Mouse (Mus musculus) intestine, postnatal 0 days (tissue): ENCODE data around the gene Igfbpl1. TPM values are rescaled to one million over a fixed set of nuclear protein-coding genes. Genes with fewer than 3 reads are reported as not detected.

Experiments
- ATAC-seq: fragments of 200-750 bp; cut with Nextera tagmentation; 2 replicates; pipeline ENCODE4 v1.8.0; 2017; ENCODE audit warnings: mild to moderate bottlenecking, moderate TSS enrichment, moderate library complexity
- H3K27ac ChIP-seq: fragments of 300-500 bp; sonication (generic); 2 replicates; pipeline ENCODE4 v1.5.1; 2014; ENCODE audit warnings: mild to moderate bottlenecking, low read depth, low read length, moderate library complexity
- H3K27me3 ChIP-seq: fragments of 300-500 bp; sonication (generic); replicated peaks from 2 replicates; pipeline ENCODE4 v1.6.1; 2014; ENCODE audit warnings: low read length, mixed read lengths; ENCODE audit not compliant: control insufficient read depth, insufficient read depth
- H3K36me3 ChIP-seq: fragments of 300-500 bp; sonication (generic); 2 replicates; pipeline ENCODE4 v1.6.1; 2014; ENCODE audit warnings: mild to moderate bottlenecking, moderate library complexity; ENCODE audit not compliant: control insufficient read depth, insufficient read depth
- H3K4me1 ChIP-seq: fragments of 300-500 bp; sonication (generic); replicated peaks from 2 replicates; pipeline ENCODE4 v1.6.1; 2014; ENCODE audit warnings: antibody characterized with exemption, low read length, mixed read lengths; ENCODE audit not compliant: control insufficient read depth, insufficient read depth
- H3K4me2 ChIP-seq: fragments of 300-500 bp; sonication (generic); replicated peaks from 2 replicates; pipeline ENCODE4 v1.6.1; 2014; ENCODE audit warnings: low read depth, mild to moderate bottlenecking, moderate library complexity
- H3K4me3 ChIP-seq: fragments of 300-500 bp; sonication (generic); 2 replicates; pipeline ENCODE4 v1.5.1; 2014; ENCODE audit warnings: low read depth, low read length
- H3K9ac ChIP-seq: fragments of 300-500 bp; sonication (generic); 2 replicates; pipeline ENCODE4 v1.6.1; 2014; ENCODE audit warnings: mild to moderate bottlenecking, low read depth, low read length
- H3K9me3 ChIP-seq: fragments of 300-500 bp; sonication (generic); 2 replicates; pipeline ENCODE4 v1.6.1; 2016; ENCODE audit warnings: mixed run types; ENCODE audit not compliant: control insufficient read depth
- CTCF ChIP-seq: sonication (generic); IDR thresholded peaks from 2 replicates; pipeline ENCODE4 v1.5.1; 2016; ENCODE audit warnings: low read depth, mild to moderate bottlenecking, control low read depth, antibody characterized with exemption, moderate library complexity
- WGBS: fragments of 180-500 bp; shearing (Covaris S2); extraction: QIAGEN DNeasy Blood & Tissue Kit; methylation state at CpG from one replicate; pipeline ENCODE4 v1.1.7; 2014; 5-methylcytosine and 5-hydroxymethylcytosine counted together
- polyA plus RNA-seq: library from polyadenylated mRNA; unstranded; fragments of >200 nt; fragmentation: Nextera tagmentation; extraction: Ambion mirVana; gene quantifications from 2 replicates; pipeline ENCODE4 v1.2.1, GENCODE M21; 2015

Gene Igfbpl1
- polyA plus RNA-seq, 1 experiment from 2014 or later, result 0.16 TPM

- 23% methylated on average over 18 of the region's 18 CpGs for WGBS
- Histone ChIP-seq H3K4me3 (0 out of 2 replicates have a peak overlapping the region, but pooled peaks have one; percentile 12), H3K9ac (no peak overlapping the region), H3K4me1 (0 out of 2 replicates have a peak, but pooled peaks cover 3% of the 10 kb centered on the region), H3K27me3 (0 out of 2 replicates have a peak, but pooled peaks cover 4% of the 10 kb centered on the region), H3K4me2 (peak overlapping the region; percentile 60), H3K9me3 (no peaks in the 10 kb centered on the region), H3K36me3 (no peaks in the 10 kb centered on the region), H3K27ac (no peak overlapping the region)
- ATAC-seq, result no peak
- no peak for TF ChIP-seq CTCF
These were observed 63.2 kb downstream of the Igfbpl1 start for GRCm38 (mm10) chr4:45763288-45764140.

GRCm38 (mm10) chr4:45762600-45762999 lies 64.1 kb downstream of the Igfbpl1 start:
- TF ChIP-seq CTCF, result no peak
- Histone ChIP-seq H3K36me3 (no peaks in the 10 kb centered on the region), H3K4me1 (0 out of 2 replicates have a peak, but pooled peaks cover 3% of the 10 kb centered on the region), H3K4me3 (no peak overlapping the region), H3K4me2 (no peak overlapping the region), H3K9ac (no peak overlapping the region), H3K9me3 (no peaks in the 10 kb centered on the region), H3K27ac (no peak overlapping the region), H3K27me3 (0 out of 2 replicates have a peak, but pooled peaks cover 4% of the 10 kb centered on the region)
- 90% methylated on average over 4 of the region's 4 CpGs for WGBS
- ATAC-seq, result no peak

Other genes with a start within 250 kb of the Igfbpl1 start
- 350 and 391 TPM in 2 replicates for gene Aldh1b1, start 27.9 kb downstream of the Igfbpl1 start, polyA plus RNA-seq
- gene Stra6l, start 21.7 kb upstream of the Igfbpl1 start, polyA plus RNA-seq, result 47.9 and 59.0 TPM in 2 replicates
- 0.14 TPM in 2 replicates for gene Ccdc180, start 63.4 kb upstream of the Igfbpl1 start, polyA plus RNA-seq
- 43.3 and 47.8 TPM in 2 replicates for gene Tdrd7, start 138.4 kb upstream of the Igfbpl1 start, polyA plus RNA-seq
- 4.7 and 5.2 TPM in 2 replicates for gene Tmod1, start 212.0 kb upstream of the Igfbpl1 start, polyA plus RNA-seq